Mouse (Mus musculus) spleen, postnatal 10 days (tissue): ENCODE measurements at regions not wholly inside any gene's neighbourhood (a gene's known extent, or its start where the extent isn't known, plus 50 kb on each side); places are given as distances from the start of the nearest gene placed in this dataset.

Source experiments
- DNase-seq, 2 experiments: peaks; one replicate each; pipeline ENCODE4 v3.0.0; 2021 to 2022; ENCODE audit warnings: low spot score in 2 of 2

- no peak for DNase-seq
Measured at GRCm38 (mm10) chr16:87225595-87225994, 128.4 kb upstream of the N6amt1 start.

- no peak for DNase-seq
Measured at GRCm38 (mm10) chr16:87225085-87225484, 128.9 kb upstream of the N6amt1 start.

- DNase-seq: no peak
Measured at GRCm38 (mm10) chr16:87224024-87224423, 130.0 kb upstream of the N6amt1 start.

GRCm38 (mm10) chr16:87220611-87221010 lies 133.4 kb upstream of the N6amt1 start:
- no peak for DNase-seq

GRCm38 (mm10) chr16:87220201-87220600 lies 133.8 kb upstream of the N6amt1 start:
- DNase-seq: no peak

- DNase-seq: no peak
Measured at GRCm38 (mm10) chr16:87207875-87208274, 146.1 kb upstream of the N6amt1 start.

- DNase-seq: no peak
Measured at GRCm38 (mm10) chr16:87190471-87190870, 163.5 kb upstream of the N6amt1 start.

GRCm38 (mm10) chr16:87188737-87189136 lies 165.2 kb upstream of the N6amt1 start:
- DNase-seq: no peak

- no peak for DNase-seq
Measured at GRCm38 (mm10) chr16:87172395-87172794, 181.6 kb upstream of the N6amt1 start.

GRCm38 (mm10) chr16:87139301-87139700 lies 214.7 kb upstream of the N6amt1 start:
- no peak for DNase-seq

- no peak for DNase-seq
Measured at GRCm38 (mm10) chr16:87136503-87136902, 217.5 kb upstream of the N6amt1 start.

GRCm38 (mm10) chr16:87134452-87134851 lies 219.5 kb upstream of the N6amt1 start:
- DNase-seq: no peak

GRCm38 (mm10) chr16:87133874-87134273 lies 220.1 kb upstream of the N6amt1 start:
- no peak for DNase-seq

- no peak for DNase-seq
Measured at GRCm38 (mm10) chr16:87132082-87132481, 221.9 kb upstream of the N6amt1 start.

GRCm38 (mm10) chr16:87130733-87131640 lies 223.0 kb upstream of the N6amt1 start:
- no peak for DNase-seq

GRCm38 (mm10) chr16:87129021-87129420 lies 225.0 kb upstream of the N6amt1 start:
- DNase-seq: no peak

GRCm38 (mm10) chr16:87128230-87128629 lies 225.8 kb upstream of the N6amt1 start:
- no peak for DNase-seq

- no peak for DNase-seq
Measured at GRCm38 (mm10) chr16:87124519-87124918, 229.5 kb upstream of the N6amt1 start.

- DNase-seq: no peak
Measured at GRCm38 (mm10) chr16:87103599-87103998, 250.4 kb upstream of the N6amt1 start.

GRCm38 (mm10) chr16:87102057-87102456 lies 251.9 kb upstream of the N6amt1 start:
- no peak for DNase-seq

- DNase-seq: no peak
Measured at GRCm38 (mm10) chr16:87092011-87092410, 262.0 kb upstream of the N6amt1 start.

GRCm38 (mm10) chr16:87089322-87089721 lies 264.7 kb upstream of the N6amt1 start:
- DNase-seq: no peak

GRCm38 (mm10) chr16:87083505-87083904 lies 270.5 kb upstream of the N6amt1 start:
- DNase-seq: no peak

- DNase-seq: no peak
Measured at GRCm38 (mm10) chr16:87077385-87077784, 276.6 kb upstream of the N6amt1 start.
